Mouse (Mus musculus): ENCODE results near the gene Hpse. TPM values are rescaled to one million over a fixed set of nuclear protein-coding genes. Genes with fewer than 3 reads are reported as not detected.

The Hpse gene
- polyA plus RNA-seq, 1 experiment from 2014 or later: 0.74 TPM

GRCm38 (mm10) chr5:100651486-100651885, 68.0 kb downstream of the Hpse start:
- no peak overlapping the region for H3K27ac ChIP-seq
- H3K27me3 ChIP-seq: no peaks in the 10 kb centered on the region
- H3K9me3 ChIP-seq: no peaks in the 10 kb centered on the region
- 89% methylated on average over 10 of the region's 10 CpGs for WGBS
- H3K9ac ChIP-seq: no peak overlapping the region
- no peak for ATAC-seq (ENCODE audit: low FRiP score)
- no peaks in the 10 kb centered on the region for H3K4me1 ChIP-seq (replicated peaks)
- peaks cover 32% of the 10 kb centered on the region for H3K36me3 ChIP-seq
- no peak overlapping the region for H3K4me3 ChIP-seq
- H3K4me2 ChIP-seq: no peak overlapping the region

DNA sequence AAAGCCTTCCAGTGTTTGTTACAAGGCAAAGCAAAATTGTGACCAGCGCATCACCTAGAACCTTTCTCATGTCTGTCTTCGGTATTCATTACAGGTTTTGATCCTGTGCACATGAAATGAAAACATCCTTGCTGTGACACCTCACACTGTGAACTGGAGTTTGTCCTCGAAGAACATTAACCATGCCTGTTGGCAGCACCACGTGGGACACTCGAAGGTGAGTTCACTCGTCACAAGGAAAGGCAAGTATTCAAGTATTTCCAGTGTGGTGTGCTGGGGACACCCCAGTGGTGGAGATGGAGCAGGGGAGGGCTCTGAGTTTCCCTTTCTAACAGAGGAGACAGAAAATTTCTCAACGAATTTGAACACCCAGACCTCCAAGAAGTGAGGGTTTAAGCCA, 68.5 kb downstream of the Hpse start:
- Histone ChIP-seq H3K9me3 (no peaks in the 10 kb centered on the region), H3K4me3 (no peak overlapping the region), H3K27ac (no peak overlapping the region), H3K27me3 (no peaks in the 10 kb centered on the region), H3K4me2 (no peak overlapping the region), H3K4me1 (replicated peaks) (no peaks in the 10 kb centered on the region), H3K9ac (no peak overlapping the region), H3K36me3 (peaks cover 27% of the 10 kb centered on the region)
- ATAC-seq (ENCODE audit: low FRiP score): no peak
- WGBS: 86% methylated on average over 7 of the region's 7 CpGs

- Histone ChIP-seq H3K36me3 (peaks cover 2% of the 10 kb centered on the region; the same call in 1 of the 2 replicates), H3K4me2 (no peak overlapping the region), H3K4me3 (no peak overlapping the region), H3K9ac (no peak overlapping the region), H3K9me3 (no peaks in the 10 kb centered on the region), H3K27ac (no peak overlapping the region), H3K27me3 (no peaks in the 10 kb centered on the region), H3K4me1 (replicated peaks) (no peaks in the 10 kb centered on the region)
- ATAC-seq (ENCODE audit: low FRiP score): no peak
- 47% methylated on average over 6 of the region's 6 CpGs for WGBS
These were observed 71.0 kb downstream of the Hpse start for GRCm38 (mm10) chr5:100648546-100648945.

- no peak for ATAC-seq (ENCODE audit: low FRiP score)
- Histone ChIP-seq H3K4me2 (no peak overlapping the region), H3K27me3 (no peaks in the 10 kb centered on the region), H3K4me1 (replicated peaks) (no peaks in the 10 kb centered on the region), H3K4me3 (no peak overlapping the region), H3K27ac (no peak overlapping the region), H3K9me3 (no peaks in the 10 kb centered on the region), H3K9ac (no peak overlapping the region), H3K36me3 (no peaks in the 10 kb centered on the region)
- WGBS: 70% methylated on average over 10 of the region's 10 CpGs
These were observed 71.5 kb downstream of the Hpse start for GRCm38 (mm10) chr5:100648046-100648445.

DNA sequence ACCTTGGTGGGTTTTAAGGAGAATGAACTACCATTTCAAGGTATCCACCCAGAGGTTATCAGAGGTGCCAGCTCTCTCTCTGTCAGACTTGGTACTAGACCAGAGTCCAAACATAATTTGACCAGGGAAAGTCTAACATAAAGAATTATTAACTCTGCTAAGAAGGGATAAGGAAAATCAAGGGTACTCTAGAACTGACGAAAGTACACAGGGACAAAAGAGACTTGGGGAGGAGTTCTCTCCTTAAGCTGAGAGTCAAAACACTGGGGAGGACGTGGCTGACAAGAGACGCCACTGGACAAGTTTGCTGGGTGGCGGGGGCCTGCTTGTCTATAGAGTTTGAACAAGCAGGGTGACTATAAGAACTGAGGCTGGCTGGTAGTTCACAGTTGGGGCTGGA, 73.0 kb downstream of the Hpse start:
- 90% methylated on average over 4 of the region's 4 CpGs for WGBS
- Histone ChIP-seq H3K4me3 (no peak overlapping the region), H3K9ac (no peak overlapping the region), H3K27ac (no peak overlapping the region), H3K9me3 (no peaks in the 10 kb centered on the region), H3K36me3 (no peaks in the 10 kb centered on the region), H3K27me3 (no peaks in the 10 kb centered on the region), H3K4me1 (replicated peaks) (no peaks in the 10 kb centered on the region), H3K4me2 (no peak overlapping the region)
- no peak for ATAC-seq (ENCODE audit: low FRiP score)

DNA sequence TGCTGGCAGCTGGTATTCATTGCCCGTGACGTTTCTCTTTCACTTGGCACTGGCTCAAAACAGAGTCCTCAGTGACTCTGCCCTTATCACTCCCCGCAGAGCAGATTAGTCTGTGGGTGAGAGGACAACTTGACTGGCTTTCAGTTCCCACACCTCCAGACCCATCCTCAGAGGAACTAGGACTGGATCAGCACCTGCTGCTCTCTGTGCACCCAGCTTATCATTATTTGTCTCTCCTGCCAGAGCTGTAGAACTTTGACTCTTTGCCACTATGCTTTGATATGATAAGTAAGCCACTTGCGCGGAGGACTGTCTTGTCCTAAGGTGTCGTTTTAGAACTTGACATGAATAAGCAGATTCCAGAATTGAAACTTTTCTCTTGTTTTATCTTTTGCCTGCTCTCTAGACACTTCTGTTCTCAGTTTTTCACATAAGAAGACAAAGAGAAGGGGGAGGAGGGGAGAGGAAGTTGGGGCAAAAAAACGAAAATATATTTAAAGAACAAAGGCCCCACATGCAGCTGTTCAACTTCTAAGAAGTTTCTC, 75.5 kb downstream of the Hpse start:
- ATAC-seq (ENCODE audit: low FRiP score): no peak
- no peak overlapping the region for H3K27ac ChIP-seq

GRCm38 (mm10) chr5:100643253-100643990, 76.1 kb downstream of the Hpse start:
- H3K36me3 ChIP-seq: no peaks in the 10 kb centered on the region
- no peak for ATAC-seq (ENCODE audit: low FRiP score)
- H3K4me3 ChIP-seq: no peak overlapping the region
- no peaks in the 10 kb centered on the region for H3K4me1 ChIP-seq (replicated peaks)
- 76% methylated on average over 12 of the region's 12 CpGs for WGBS
- no peaks in the 10 kb centered on the region for H3K9me3 ChIP-seq
- no peaks in the 10 kb centered on the region for H3K27me3 ChIP-seq
- H3K9ac ChIP-seq: no peak overlapping the region
- H3K4me2 ChIP-seq: no peak overlapping the region
- no peak overlapping the region for H3K27ac ChIP-seq

More for the DNA sequence above, 75.5 kb downstream of the Hpse start:
- no peaks in the 10 kb centered on the region for H3K4me1 ChIP-seq (replicated peaks)
- H3K4me3 ChIP-seq: no peak overlapping the region
- no peak overlapping the region for H3K4me2 ChIP-seq
- 80% methylated on average over 7 of the region's 7 CpGs for WGBS
- H3K36me3 ChIP-seq: no peaks in the 10 kb centered on the region
- no peaks in the 10 kb centered on the region for H3K9me3 ChIP-seq
- H3K27me3 ChIP-seq: no peaks in the 10 kb centered on the region
- H3K9ac ChIP-seq: no peak overlapping the region

DNA sequence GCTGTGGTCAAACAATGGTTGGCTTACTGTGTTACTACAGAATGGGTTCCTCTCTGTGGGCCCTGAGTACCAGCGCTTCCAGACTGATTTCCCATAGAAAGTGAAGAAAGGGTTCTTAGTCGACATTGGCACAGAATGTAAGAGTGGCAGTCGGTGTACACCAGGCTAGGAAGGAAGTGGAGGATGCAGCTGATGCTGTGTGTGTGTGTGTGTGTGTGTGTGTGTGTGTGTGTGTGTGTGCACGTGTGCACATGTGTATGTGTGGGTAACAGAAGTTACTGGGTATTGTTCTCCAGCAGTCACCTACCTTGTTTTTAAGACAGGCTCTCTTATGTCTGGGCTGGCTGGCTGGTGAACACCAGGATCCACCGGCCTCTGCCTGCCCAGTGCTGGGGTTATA, 77.2 kb downstream of the Hpse start:
- Histone ChIP-seq H3K4me1 (replicated peaks) (no peaks in the 10 kb centered on the region), H3K27ac (no peak overlapping the region), H3K27me3 (no peaks in the 10 kb centered on the region), H3K4me2 (no peak overlapping the region), H3K9me3 (no peaks in the 10 kb centered on the region), H3K9ac (no peak overlapping the region), H3K4me3 (no peak overlapping the region), H3K36me3 (no peaks in the 10 kb centered on the region)
- ATAC-seq (ENCODE audit: low FRiP score): no peak
- 91% methylated on average over 5 of the region's 5 CpGs for WGBS

DNA sequence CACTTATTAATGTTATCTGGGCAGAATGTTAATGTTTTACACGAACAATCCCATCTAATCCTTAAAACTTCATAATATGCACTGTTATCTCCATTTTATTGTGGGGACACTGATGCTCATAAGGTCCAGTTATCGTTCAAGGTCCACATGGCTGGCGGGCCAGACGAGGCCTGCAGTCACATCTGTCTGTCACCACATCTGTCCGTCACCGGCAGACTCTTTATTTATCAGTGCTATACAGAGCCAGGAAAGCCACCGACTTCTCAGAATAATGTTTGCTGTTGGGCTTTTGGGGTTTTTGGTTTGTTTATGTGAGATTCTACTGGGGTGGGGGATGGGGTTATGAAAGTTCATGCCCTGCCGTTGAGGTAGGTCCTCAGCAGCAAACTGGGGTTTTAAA, 81.0 kb downstream of the Hpse start:
- ATAC-seq (ENCODE audit: low FRiP score): no peak
- WGBS: 90% methylated on average over 8 of the region's 8 CpGs
- H3K27me3 ChIP-seq: no peaks in the 10 kb centered on the region
- no peaks in the 10 kb centered on the region for H3K36me3 ChIP-seq
- H3K4me3 ChIP-seq: no peak overlapping the region
- H3K4me2 ChIP-seq: no peak overlapping the region
- no peak overlapping the region for H3K27ac ChIP-seq
- no peaks in the 10 kb centered on the region for H3K9me3 ChIP-seq
- no peaks in the 10 kb centered on the region for H3K4me1 ChIP-seq (replicated peaks)
- no peak overlapping the region for H3K9ac ChIP-seq

- Histone ChIP-seq H3K4me2 (no peak overlapping the region), H3K27me3 (no peaks in the 10 kb centered on the region), H3K4me1 (replicated peaks) (no peaks in the 10 kb centered on the region), H3K27ac (no peak overlapping the region), H3K9me3 (no peaks in the 10 kb centered on the region), H3K36me3 (no peaks in the 10 kb centered on the region), H3K9ac (no peak overlapping the region), H3K4me3 (no peak overlapping the region)
- WGBS: 80% methylated on average over 8 of the region's 8 CpGs
- no peak for ATAC-seq (ENCODE audit: low FRiP score)
These were observed 82.5 kb downstream of the Hpse start for GRCm38 (mm10) chr5:100636794-100637544.

- no peaks in the 10 kb centered on the region for H3K9me3 ChIP-seq
- H3K9ac ChIP-seq: no peak overlapping the region
- no peak overlapping the region for H3K4me2 ChIP-seq
- no peaks in the 10 kb centered on the region for H3K36me3 ChIP-seq
- no peaks in the 10 kb centered on the region for H3K4me1 ChIP-seq (replicated peaks)
- no peak overlapping the region for H3K27ac ChIP-seq
- no peaks in the 10 kb centered on the region for H3K27me3 ChIP-seq
- WGBS: 97% methylated on average over 4 of the region's 4 CpGs
- ATAC-seq (ENCODE audit: low FRiP score): no peak
- no peak overlapping the region for H3K4me3 ChIP-seq
These were observed 83.6 kb downstream of the Hpse start for GRCm38 (mm10) chr5:100635908-100636307.

- no peaks in the 10 kb centered on the region for H3K36me3 ChIP-seq
- no peak overlapping the region for H3K9ac ChIP-seq
- H3K4me2 ChIP-seq: no peak overlapping the region
- H3K9me3 ChIP-seq: no peaks in the 10 kb centered on the region
- WGBS: 94% methylated on average over 8 of the region's 8 CpGs
- no peak overlapping the region for H3K4me3 ChIP-seq
- H3K27ac ChIP-seq: no peak overlapping the region
- H3K27me3 ChIP-seq: no peaks in the 10 kb centered on the region
- no peaks in the 10 kb centered on the region for H3K4me1 ChIP-seq (replicated peaks)
- ATAC-seq (ENCODE audit: low FRiP score): no peak
These were observed 84.5 kb downstream of the Hpse start for GRCm38 (mm10) chr5:100634885-100635478.
